Mouse (Mus musculus) megakaryocyte, embryonic 14.5 days (primary cell): ENCODE data around the gene Pitpnm1.

Source experiments
- FLI1 ChIP-seq: IDR thresholded peaks from 2 replicates; pipeline ENCODE4 v1.6.1; 2012; ENCODE audit warnings: low read length, inconsistent platforms, mixed read lengths
- GATA1 ChIP-seq: IDR thresholded peaks from 3 replicates; pipeline ENCODE4 v1.6.1; 2012; ENCODE audit warnings: mixed read lengths, low read length, inconsistent platforms, borderline replicate concordance

DNA sequence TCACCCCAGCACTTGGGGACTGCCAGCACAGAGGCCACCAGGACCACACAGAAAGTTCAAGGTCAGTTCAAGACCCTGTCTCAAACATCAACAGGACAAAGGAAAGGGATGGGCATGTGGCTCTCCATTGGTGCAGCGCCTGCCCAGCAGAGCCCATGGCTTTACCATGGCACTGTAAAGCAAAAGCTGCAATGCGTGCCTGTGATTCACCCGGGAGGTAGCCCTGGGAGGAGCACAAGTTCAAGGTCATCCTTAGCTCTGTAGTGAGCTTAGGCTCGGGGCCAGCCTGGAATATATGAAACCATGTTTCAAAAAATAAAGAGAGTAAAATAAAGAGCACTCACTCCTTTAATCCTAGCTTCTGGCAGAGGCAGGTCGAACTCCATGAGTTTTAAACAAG is 52.1 kb downstream of the Pitpnm1 start:
- TF ChIP-seq GATA1, result no peak
- no peak for TF ChIP-seq FLI1
